Mouse (Mus musculus): Measurements from ENCODE around the gene 1110002E22Rik. TPM values are rescaled to one million over a fixed set of nuclear protein-coding genes. Genes with fewer than 3 reads are reported as not detected.

Gene 1110002E22Rik
- polyA plus RNA-seq, 2 experiments from 2014 or later, result not detected

DNA sequence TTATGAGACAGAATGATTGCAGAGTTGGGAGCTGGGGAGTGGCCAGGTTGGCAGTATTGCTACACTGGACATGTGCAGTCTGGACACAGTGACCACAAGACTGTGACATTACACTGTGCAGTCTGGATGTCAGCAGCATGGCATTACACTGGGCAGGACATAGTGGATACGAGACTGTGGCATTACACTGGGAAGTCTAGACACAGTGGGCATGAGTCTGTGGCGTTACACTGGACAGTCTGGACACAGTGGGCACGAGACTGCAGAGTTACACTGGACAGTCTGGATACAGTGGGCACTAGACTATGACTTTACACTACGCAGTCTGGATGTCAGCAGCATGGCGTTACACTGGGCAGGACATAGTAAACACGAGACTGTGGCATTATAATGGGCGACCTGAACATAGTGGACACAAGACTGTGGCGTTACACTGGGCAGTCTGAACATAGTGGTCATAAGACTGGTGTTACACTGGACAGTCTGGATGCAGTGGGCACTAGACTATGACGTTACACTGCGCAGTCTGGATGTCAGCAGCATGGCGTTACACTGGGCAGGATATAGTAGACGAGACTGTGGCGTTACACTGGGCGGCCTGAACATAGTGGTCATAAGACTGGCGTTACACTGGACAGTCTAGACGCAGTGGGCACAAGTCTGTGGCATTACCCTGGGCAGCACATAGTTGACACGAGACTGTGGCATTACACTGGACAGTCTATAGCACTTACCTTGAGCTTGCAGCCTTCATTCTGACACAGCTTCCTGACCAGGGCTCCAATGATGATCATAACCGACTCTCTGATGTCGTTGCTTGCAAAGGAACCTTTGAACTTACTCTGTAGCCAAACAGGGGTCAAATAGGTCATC, 46.3 kb downstream of the 1110002E22Rik start:
- no peak for ATAC-seq

DNA sequence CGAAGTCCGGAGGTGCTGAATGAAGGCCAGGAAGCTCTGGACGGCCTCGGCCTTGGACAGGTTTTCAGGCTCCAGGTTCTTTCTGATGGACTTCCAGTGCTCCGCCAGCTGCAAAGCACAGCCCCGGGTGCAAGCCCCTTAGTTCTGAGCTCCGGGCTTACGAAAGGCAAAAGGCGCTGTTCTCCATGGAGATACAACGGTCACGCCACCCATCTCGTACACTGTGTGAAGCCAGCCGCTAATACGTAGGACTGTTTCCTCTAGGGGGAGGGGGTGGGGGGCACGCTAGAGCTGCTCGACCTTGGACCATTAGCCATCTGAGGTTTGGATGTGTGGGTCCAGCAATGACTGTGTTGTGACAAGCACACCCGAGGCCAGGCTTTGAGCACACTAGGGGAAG, 49.3 kb downstream of the 1110002E22Rik start:
- ATAC-seq, result no peak

DNA sequence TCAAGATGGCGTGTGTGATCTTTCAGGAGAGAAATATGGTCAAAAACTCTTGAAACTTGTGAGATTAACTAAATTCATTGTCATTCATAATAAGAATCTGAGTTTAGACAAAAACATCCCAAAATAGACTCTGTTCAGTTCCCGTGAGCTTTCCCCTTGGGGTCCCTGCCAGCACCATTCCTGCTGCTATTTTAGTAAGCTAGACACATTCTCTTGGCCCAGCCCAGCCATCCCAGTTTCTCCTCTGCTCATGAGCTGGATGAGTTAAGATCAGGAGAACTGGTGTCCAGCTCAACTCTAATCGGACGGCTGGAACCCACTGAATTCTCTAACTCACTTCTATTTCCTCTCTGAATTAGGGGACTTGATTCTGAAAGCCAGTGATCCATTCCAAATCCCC, 52.0 kb downstream of the 1110002E22Rik start:
- no peak for ATAC-seq

DNA sequence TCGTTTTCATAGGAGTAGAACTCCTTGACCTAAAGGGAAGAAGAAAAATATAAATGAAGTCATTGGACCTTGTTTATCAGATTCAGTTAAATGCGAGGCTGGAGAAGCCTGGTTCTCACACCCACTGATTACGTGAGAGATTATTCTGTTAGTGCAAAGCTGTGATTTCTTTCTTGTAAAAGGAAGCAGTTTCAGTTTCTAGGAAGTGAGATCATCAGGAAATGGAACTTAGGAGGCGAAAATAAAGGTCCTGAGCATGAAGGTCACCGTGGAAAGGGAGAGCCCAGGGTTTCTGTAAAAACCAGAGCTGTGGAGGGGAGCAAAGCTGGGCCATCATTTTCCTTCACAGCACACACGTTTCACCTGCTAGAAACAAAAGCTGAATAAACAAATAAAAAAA, 53.5 kb downstream of the 1110002E22Rik start:
- ATAC-seq, result no peak

DNA sequence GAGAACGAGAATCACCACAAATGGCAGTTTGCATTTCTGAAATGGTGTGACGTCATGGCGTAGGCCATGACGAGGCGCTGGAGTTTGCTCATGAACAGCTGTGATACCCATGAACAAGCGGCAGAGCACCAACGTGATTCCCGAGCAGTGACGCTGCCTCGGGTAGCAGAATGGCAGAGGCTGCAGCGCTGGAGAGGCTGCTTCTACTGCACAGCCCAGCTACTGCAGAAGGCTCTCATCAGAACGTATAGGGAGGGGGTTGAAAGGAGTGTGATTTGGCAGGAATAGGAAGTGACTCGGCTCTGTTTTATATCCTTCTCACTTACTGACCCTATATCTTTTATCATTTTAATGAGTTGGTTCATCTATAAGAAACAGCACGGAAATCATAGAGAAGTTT, 54.0 kb downstream of the 1110002E22Rik start:
- no peak for ATAC-seq

DNA sequence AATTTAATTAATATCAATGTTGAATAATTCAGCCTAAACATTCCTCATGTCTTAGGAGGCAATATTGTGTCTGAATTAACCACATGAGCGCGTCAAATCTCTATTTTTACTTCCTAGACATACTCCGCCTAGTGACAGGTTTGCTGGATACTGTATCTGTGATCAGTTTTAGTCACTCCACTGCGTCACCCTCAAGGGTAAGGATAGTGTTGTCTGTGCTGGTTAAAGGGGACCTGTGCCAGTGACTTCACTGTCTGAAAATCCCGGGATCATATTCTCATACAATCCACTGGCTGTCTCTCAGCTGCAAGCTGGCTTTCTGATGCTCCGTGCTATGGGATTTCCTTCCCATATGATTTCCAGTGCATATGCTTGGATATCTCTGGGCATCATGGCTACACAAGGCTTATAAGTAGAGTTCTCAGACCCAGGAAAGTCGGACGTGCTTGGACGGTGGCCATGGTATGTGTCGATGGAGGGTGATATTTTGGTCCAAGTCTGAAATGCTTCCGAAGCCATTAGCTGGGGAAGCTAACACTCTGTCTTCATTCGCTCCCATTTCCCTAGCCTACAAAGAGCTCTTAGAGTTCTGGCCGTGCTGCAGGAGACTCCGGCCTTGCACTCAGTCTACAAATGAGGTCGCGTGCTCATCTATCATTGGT, 54.7 kb downstream of the 1110002E22Rik start:
- no peak for ATAC-seq

DNA sequence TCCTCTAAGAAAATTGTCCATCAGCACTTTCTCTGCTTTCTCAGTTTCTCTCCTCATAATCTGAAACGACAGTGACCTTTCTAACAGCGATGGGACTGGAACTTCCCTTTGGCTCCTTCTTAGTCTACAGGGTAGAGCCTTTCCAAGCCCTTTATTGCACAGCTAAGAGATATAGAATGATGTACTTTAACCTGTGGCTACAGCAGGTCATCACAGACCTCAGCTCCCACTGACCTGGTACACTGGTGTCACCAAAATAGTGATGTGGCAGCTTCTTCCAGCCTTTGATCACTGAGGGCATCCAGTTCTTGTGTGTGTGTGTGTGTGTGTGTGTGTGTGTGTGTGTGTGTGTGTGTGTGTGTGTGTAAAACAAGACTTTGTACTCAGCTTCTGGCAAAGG, 56.6 kb downstream of the 1110002E22Rik start:
- ATAC-seq, result no peak

DNA sequence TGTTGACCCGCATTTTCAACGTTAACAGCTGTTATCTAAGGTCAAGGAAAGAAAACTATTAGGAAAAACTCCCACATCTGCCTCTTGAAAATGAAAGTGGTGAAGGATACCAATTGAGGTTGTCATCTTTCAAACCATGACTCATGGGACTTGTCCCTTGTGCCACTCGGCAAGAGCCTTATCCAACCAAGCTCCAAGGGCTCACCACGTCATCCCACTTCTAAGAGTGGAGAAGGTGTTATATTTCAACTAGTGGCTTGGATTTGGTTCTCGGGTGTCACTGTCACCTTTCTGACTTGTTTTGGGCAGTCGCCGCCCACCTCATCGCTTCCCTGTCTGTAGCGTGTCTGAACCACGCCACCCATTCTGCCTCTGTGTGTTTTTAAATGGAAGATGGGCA, 59.0 kb downstream of the 1110002E22Rik start:
- ATAC-seq, result no peak

DNA sequence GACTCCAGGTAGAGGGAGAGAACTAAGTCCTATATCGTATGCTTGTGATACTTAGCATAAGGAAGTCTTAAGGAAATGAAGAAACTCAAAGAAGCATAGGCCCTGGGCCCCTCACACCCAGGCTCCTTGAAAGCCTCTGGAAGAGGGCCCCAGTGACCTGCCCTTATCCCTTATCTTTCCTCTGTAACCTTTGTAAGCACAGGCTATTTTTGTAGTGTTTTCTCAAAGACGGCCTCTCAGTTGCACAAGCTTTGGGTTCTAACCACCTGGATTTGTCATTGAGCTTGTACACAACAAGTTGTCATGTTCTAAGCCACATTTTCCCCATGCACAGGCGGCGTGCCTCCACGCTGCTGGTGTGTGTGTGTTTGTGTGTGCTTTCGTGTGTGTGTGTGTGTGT, 64.3 kb downstream of the 1110002E22Rik start:
- ATAC-seq, result no peak

DNA sequence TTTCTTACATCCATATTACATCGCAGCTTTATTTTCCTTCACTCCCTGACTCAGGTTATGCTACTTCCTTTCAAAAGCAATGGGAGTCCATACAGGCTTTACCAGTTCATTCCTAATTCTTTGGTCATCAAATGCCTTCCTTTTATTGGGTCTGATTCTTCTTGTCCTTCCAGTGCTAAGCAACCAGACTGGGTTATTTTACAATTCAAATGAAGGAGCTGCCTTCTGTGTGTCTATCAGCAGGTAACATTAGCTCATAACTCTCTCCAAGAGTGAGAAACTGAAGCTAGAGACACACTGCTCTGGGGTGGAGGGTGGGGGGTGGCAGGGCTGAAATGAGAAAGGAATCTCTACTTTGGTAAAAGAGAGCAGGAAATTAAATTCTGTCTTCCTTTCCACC, 65.8 kb downstream of the 1110002E22Rik start:
- no peak for ATAC-seq

Other genes starting within 250 kb of the 1110002E22Rik start
- 1,000 to 10,000 TPM; 1,823 to 2,009 TPM for gene H2afz, start 200.6 kb upstream of the 1110002E22Rik start, polyA plus RNA-seq (2017; shearing (Covaris generic))
- 1 to 10 TPM; 2.8 to 3.9 TPM for gene Dnajb14, start 197.4 kb upstream of the 1110002E22Rik start, polyA plus RNA-seq (2017; shearing (Covaris generic))
- gene Lamtor3, start 146.5 kb upstream of the 1110002E22Rik start, polyA plus RNA-seq (2017; shearing (Covaris generic)), result 10 to 100 TPM; 69.7 to 81.8 TPM
- gene Dapp1, start 83.5 kb upstream of the 1110002E22Rik start, polyA plus RNA-seq (2017; shearing (Covaris generic)), result 10 to 100 TPM; 58.7 to 78.7 TPM
- gene Gm5105, start 2.3 kb downstream of the 1110002E22Rik start, polyA plus RNA-seq (2017; shearing (Covaris generic)), result not detected
- gene Trmt10a, start 78.4 kb downstream of the 1110002E22Rik start, polyA plus RNA-seq (2017; shearing (Covaris generic)), result 10 to 100 TPM in 1 of 2 experiments, 1 to 10 TPM in 1; 8.7 to 10.0 TPM
- gene Mttp, start 79.9 kb downstream of the 1110002E22Rik start, polyA plus RNA-seq (2017; shearing (Covaris generic)), result 1 to 10 TPM; 2.9 to 3.6 TPM
- gene 4930579F01Rik, start 128.8 kb downstream of the 1110002E22Rik start, polyA plus RNA-seq (2017; shearing (Covaris generic)), result not detected
- not detected for gene Adh7, start 152.7 kb downstream of the 1110002E22Rik start, polyA plus RNA-seq (2017; shearing (Covaris generic))
- 1 to 10 TPM; 1.1 to 1.7 TPM for gene Adh1, start 195.9 kb downstream of the 1110002E22Rik start, polyA plus RNA-seq (2017; shearing (Covaris generic))
- not detected for gene Adh6a, start 248.2 kb downstream of the 1110002E22Rik start, polyA plus RNA-seq (2017; shearing (Covaris generic))